Mouse (Mus musculus) neural tube, embryonic 12.5 days (tissue): ENCODE results near the gene Amigo2. TPM values are rescaled to one million over a fixed set of nuclear protein-coding genes. Genes with fewer than 3 reads are reported as not detected.

Experiments
- ATAC-seq: fragments of 200-750 bp; cut with Nextera tagmentation; 2 replicates; pipeline ENCODE4 v1.8.0; 2017; ENCODE audit warnings: low read depth, mild to moderate bottlenecking, moderate TSS enrichment, moderate library complexity; ENCODE audit not compliant: low FRiP score
- H3K27ac ChIP-seq: fragments of 300-500 bp; sonication (generic); 2 replicates; pipeline ENCODE4 v1.5.1; 2016
- H3K27me3 ChIP-seq: fragments of 300-500 bp; sonication (generic); replicated peaks from 2 replicates; pipeline ENCODE4 v1.6.1; 2016; ENCODE audit warnings: mild to moderate bottlenecking
- H3K36me3 ChIP-seq: fragments of 300-500 bp; sonication (generic); 2 replicates; pipeline ENCODE4 v1.6.1; 2016; ENCODE audit warnings: mild to moderate bottlenecking
- H3K4me1 ChIP-seq: fragments of 300-500 bp; sonication (generic); 2 replicates; pipeline ENCODE4 v1.6.1; 2016
- H3K4me2 ChIP-seq: fragments of 300-500 bp; sonication (generic); replicated peaks from 2 replicates; pipeline ENCODE4 v1.6.1; 2016; ENCODE audit warnings: mild to moderate bottlenecking
- H3K4me3 ChIP-seq: fragments of 300-500 bp; sonication (generic); 2 replicates; pipeline ENCODE4 v1.5.1; 2016
- H3K9ac ChIP-seq: fragments of 300-500 bp; sonication (generic); 2 replicates; pipeline ENCODE4 v1.6.1; 2016; ENCODE audit warnings: mild to moderate bottlenecking
- H3K9me3 ChIP-seq: fragments of 300-500 bp; sonication (generic); 2 replicates; pipeline ENCODE4 v1.6.1; 2016; ENCODE audit warnings: mild to moderate bottlenecking
- WGBS: fragments of 180-500 bp; shearing (Covaris S2); methylation state at CpG from one replicate; pipeline ENCODE4 v1.1.7; 2016; 5-methylcytosine and 5-hydroxymethylcytosine counted together
- polyA plus RNA-seq: library from polyadenylated mRNA; unstranded; fragments of >200 nt; fragmentation: Nextera tagmentation; extraction: Ambion mirVana; gene quantifications from 2 replicates; pipeline ENCODE4 v1.2.1, GENCODE M21; 2016

Amigo2 gene
- polyA plus RNA-seq, 1 experiment from 2014 or later, result 4.7 TPM

GRCm38 (mm10) chr15:97204889-97205288 is 42.2 kb downstream of the Amigo2 start:
- ATAC-seq, result no peak
- H3K36me3 ChIP-seq, result no peaks in the 10 kb centered on the region
- WGBS, result 87% methylated on average over 3 of the region's 3 CpGs

DNA sequence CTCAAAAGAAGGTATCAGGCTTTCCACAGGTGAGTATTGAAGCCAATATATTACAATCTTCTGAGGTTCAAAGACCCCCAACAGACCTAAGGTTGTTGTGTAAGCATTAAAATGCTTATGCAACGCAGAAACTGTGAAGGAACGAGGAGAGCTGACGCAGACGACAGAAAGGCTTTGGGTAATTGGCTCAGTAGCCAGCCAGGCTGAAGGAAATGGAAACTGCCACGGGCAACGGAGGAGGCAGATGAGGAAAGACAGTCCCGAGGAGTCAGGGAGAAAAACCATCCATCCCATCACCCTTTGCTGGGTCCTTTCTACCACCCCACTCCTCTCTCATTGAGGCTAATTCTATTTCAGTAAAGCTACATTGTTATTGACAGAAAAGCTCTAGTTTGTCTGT is 50.4 kb downstream of the Amigo2 start:
- H3K4me2 ChIP-seq, result no peak overlapping the region
- no peaks in the 10 kb centered on the region for H3K4me1 ChIP-seq
- no peak overlapping the region for H3K4me3 ChIP-seq
- H3K9me3 ChIP-seq, result no peaks in the 10 kb centered on the region
- H3K27me3 ChIP-seq, result no peaks in the 10 kb centered on the region
- ATAC-seq, result no peak
- no peaks in the 10 kb centered on the region for H3K36me3 ChIP-seq
- no peak overlapping the region for H3K27ac ChIP-seq
- no peak overlapping the region for H3K9ac ChIP-seq
- WGBS, result 84% methylated on average over 7 of the region's 7 CpGs

More at GRCm38 (mm10) chr15:97204889-97205288, 42.2 kb downstream of the Amigo2 start:
- no peaks in the 10 kb centered on the region for H3K27me3 ChIP-seq
- H3K27ac ChIP-seq, result no peak overlapping the region
- H3K4me3 ChIP-seq, result no peak overlapping the region
- no peaks in the 10 kb centered on the region for H3K9me3 ChIP-seq
- H3K4me2 ChIP-seq, result no peak overlapping the region
- H3K9ac ChIP-seq, result no peak overlapping the region
- H3K4me1 ChIP-seq, result no peaks in the 10 kb centered on the region

DNA sequence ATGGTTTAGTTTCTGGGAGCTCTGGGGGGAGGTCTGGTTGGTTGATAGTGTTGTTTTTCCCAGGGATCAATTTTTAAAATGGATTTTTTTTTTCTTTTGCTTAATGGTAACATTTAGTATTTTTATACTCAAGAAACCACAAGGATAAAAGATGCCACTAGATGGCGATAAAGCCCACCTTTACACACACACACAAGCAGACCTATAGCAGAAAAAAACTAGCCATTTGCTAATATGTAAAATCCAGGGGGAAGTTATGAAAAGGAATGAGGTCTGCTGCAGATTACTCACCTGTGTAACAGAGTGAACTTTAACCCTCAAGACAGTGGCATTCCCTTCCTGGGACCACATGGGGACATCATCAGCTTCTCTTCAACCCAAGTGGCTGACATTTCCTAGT is 51.5 kb downstream of the Amigo2 start:
- 0% methylated on average over 1 of the region's 1 CpGs for WGBS
- H3K9ac ChIP-seq, result no peak overlapping the region
- no peaks in the 10 kb centered on the region for H3K27me3 ChIP-seq
- no peaks in the 10 kb centered on the region for H3K9me3 ChIP-seq
- ATAC-seq, result no peak
- no peak overlapping the region for H3K4me2 ChIP-seq
- no peak overlapping the region for H3K4me3 ChIP-seq
- H3K36me3 ChIP-seq, result no peaks in the 10 kb centered on the region
- H3K27ac ChIP-seq, result no peak overlapping the region
- H3K4me1 ChIP-seq, result no peaks in the 10 kb centered on the region

Other genes with a start within 250 kb of the Amigo2 start
- gene Slc38a4, start 191.3 kb downstream of the Amigo2 start, polyA plus RNA-seq, result 23.1 and 25.1 TPM in 2 replicates
- 3.6 and 3.9 TPM in 2 replicates for gene Pced1b, start 180 bp downstream of the Amigo2 start, polyA plus RNA-seq